Mouse (Mus musculus) heart, postnatal 0 days (tissue): ENCODE measurements at regions not wholly inside any gene's neighbourhood (a gene's known extent, or its start where the extent isn't known, plus 50 kb on each side); places are given as distances from the start of the nearest gene placed in this dataset.
A peak's percentile ranks its signal among the peaks of the same experiment; 100 is the strongest.

ENCODE experiments used
- ATAC-seq: fragments of 200-750 bp; cut with Nextera tagmentation; 2 replicates; pipeline ENCODE4 v1.8.0; 2017; ENCODE audit warnings: low read depth, moderate number of reproducible peaks, moderate library complexity; ENCODE audit not compliant: insufficient read depth
- DNase-seq: peaks from one replicate; pipeline ENCODE4 v3.0.0-alpha.2; 2016; ENCODE audit warnings: low spot score
- H3K27ac ChIP-seq: fragments of 300-500 bp; sonication (generic); 2 replicates; pipeline ENCODE4 v1.5.1; 2014; ENCODE audit warnings: low read depth, mild to moderate bottlenecking
- H3K27me3 ChIP-seq: fragments of 300-500 bp; sonication (generic); 2 replicates; pipeline ENCODE4 v1.6.1; 2014; ENCODE audit warnings: low read length, mixed read lengths; ENCODE audit not compliant: control insufficient read depth, insufficient read depth
- H3K36me3 ChIP-seq: fragments of 300-500 bp; sonication (generic); replicated peaks from 2 replicates; pipeline ENCODE4 v1.6.1; 2014; ENCODE audit warnings: low read length, mixed read lengths; ENCODE audit not compliant: control insufficient read depth, insufficient read depth
- H3K4me1 ChIP-seq: fragments of 300-500 bp; sonication (generic); 2 replicates; pipeline ENCODE4 v1.6.1; 2014; ENCODE audit warnings: antibody characterized with exemption; ENCODE audit not compliant: control insufficient read depth, insufficient read depth
- H3K4me2 ChIP-seq: fragments of 300-500 bp; sonication (generic); 2 replicates; pipeline ENCODE4 v1.6.1; 2014; ENCODE audit warnings: low read depth, mild to moderate bottlenecking, low read length, moderate library complexity
- H3K4me3 ChIP-seq: fragments of 300-500 bp; sonication (generic); 2 replicates; pipeline ENCODE4 v1.5.1; 2014; ENCODE audit warnings: low read depth, low read length
- H3K9ac ChIP-seq: fragments of 300-500 bp; sonication (generic); replicated peaks from 2 replicates; pipeline ENCODE4 v1.6.1; 2014; ENCODE audit warnings: low read depth, low read length, mixed read lengths
- H3K9me3 ChIP-seq: fragments of 300-500 bp; sonication (generic); replicated peaks from 2 replicates; pipeline ENCODE4 v1.6.1; 2016; ENCODE audit warnings: low read length; ENCODE audit not compliant: control insufficient read depth
- CTCF ChIP-seq: IDR thresholded peaks from 2 replicates; pipeline ENCODE4 v1.5.1; 2016; ENCODE audit warnings: antibody characterized with exemption, control low read depth, low read depth
- EP300 ChIP-seq: IDR thresholded peaks from 2 replicates; pipeline ENCODE4 v1.6.1; 2016; ENCODE audit warnings: antibody characterized with exemption, low read depth
- WGBS: fragments of 180-500 bp; shearing (Covaris S2); extraction: QIAGEN DNeasy Blood & Tissue Kit; methylation state at CpG from one replicate; pipeline ENCODE4 v1.1.7; 2014; 5-methylcytosine and 5-hydroxymethylcytosine counted together

- no peak overlapping the region for H3K9ac ChIP-seq
- TF ChIP-seq CTCF (no peak), EP300 (no peak)
- H3K27me3 ChIP-seq, result no peaks in the 10 kb centered on the region
- no peak for ATAC-seq
- no peak overlapping the region for H3K4me3 ChIP-seq
- no peaks in the 10 kb centered on the region for H3K36me3 ChIP-seq
- 58% methylated on average over 4 of the region's 4 CpGs for WGBS
- no peaks in the 10 kb centered on the region for H3K9me3 ChIP-seq
- H3K4me1 ChIP-seq, result no peaks in the 10 kb centered on the region
- H3K27ac ChIP-seq, result no peak overlapping the region
- H3K4me2 ChIP-seq, result no peak overlapping the region
- DNase-seq, result no peak
Observed at GRCm38 (mm10) chr12:26631111-26631794, 162.2 kb downstream of the Cmpk2 start.

DNA sequence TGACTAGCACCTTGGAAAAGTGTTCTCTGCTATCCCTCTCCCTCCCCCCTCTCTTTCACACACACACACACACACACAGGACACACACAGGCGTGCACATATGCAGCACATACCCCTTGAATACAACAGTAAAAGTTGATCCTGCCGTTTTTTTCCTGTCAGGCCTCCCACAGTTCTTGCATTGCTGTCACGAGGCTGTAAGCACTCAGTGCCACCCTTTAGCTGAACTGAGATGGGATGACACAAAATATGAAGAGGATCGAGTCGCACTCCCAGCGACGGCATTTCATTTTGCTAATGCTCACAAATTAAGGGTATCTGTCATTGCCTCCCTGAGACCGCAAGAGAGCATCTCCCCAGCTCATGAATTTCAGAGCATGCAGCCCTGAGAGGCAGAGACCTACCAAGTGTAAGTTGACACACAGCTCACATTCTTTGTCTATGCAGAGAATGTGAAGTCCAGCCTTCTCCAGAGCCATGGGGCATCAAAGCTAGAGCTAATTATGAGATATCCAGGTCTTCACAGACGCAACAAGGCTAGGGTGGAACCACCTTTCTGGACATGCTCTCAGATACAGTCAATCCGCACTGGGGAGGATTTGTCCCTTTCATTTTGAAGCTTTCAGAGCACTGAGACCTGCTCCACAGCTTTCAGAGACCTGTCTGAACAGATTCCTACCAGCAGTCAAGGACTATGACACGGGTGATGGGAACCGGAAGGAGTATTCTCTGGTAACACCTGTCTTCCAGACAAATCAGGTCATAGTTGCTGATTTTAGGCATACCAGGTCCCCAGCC lies 152.3 kb downstream of the Cmpk2 start:
- no peak for TF ChIP-seq CTCF
- no peak for TF ChIP-seq EP300
- Histone ChIP-seq H3K36me3 (no peaks in the 10 kb centered on the region), H3K9me3 (no peaks in the 10 kb centered on the region), H3K4me3 (no peak overlapping the region), H3K4me1 (no peaks in the 10 kb centered on the region), H3K27me3 (no peaks in the 10 kb centered on the region), H3K9ac (no peak overlapping the region), H3K4me2 (no peak overlapping the region), H3K27ac (no peak overlapping the region)
- 75% methylated on average over 12 of the region's 12 CpGs for WGBS
- ATAC-seq (no peak), DNase-seq (no peak)

GRCm38 (mm10) chr12:26620501-26621134 lies 151.6 kb downstream of the Cmpk2 start:
- Histone ChIP-seq H3K9ac (no peak overlapping the region), H3K27me3 (no peaks in the 10 kb centered on the region), H3K36me3 (no peaks in the 10 kb centered on the region), H3K9me3 (no peaks in the 10 kb centered on the region), H3K27ac (no peak overlapping the region), H3K4me3 (no peak overlapping the region), H3K4me1 (no peaks in the 10 kb centered on the region), H3K4me2 (no peak overlapping the region)
- ATAC-seq (no peak), DNase-seq (no peak)
- WGBS, result 77% methylated on average over 8 of the region's 8 CpGs
- TF ChIP-seq CTCF (no peak), EP300 (no peak)

GRCm38 (mm10) chr12:26617969-26618368 lies 149.0 kb downstream of the Cmpk2 start:
- TF ChIP-seq EP300 (no peak), CTCF (no peak)
- Histone ChIP-seq H3K36me3 (no peaks in the 10 kb centered on the region), H3K27ac (no peak overlapping the region), H3K4me3 (no peak overlapping the region), H3K9me3 (no peaks in the 10 kb centered on the region), H3K4me2 (no peak overlapping the region), H3K4me1 (no peaks in the 10 kb centered on the region), H3K9ac (no peak overlapping the region), H3K27me3 (no peaks in the 10 kb centered on the region)
- ATAC-seq, result no peak
- no peak for DNase-seq
- 84% methylated on average over 3 of the region's 3 CpGs for WGBS

DNA sequence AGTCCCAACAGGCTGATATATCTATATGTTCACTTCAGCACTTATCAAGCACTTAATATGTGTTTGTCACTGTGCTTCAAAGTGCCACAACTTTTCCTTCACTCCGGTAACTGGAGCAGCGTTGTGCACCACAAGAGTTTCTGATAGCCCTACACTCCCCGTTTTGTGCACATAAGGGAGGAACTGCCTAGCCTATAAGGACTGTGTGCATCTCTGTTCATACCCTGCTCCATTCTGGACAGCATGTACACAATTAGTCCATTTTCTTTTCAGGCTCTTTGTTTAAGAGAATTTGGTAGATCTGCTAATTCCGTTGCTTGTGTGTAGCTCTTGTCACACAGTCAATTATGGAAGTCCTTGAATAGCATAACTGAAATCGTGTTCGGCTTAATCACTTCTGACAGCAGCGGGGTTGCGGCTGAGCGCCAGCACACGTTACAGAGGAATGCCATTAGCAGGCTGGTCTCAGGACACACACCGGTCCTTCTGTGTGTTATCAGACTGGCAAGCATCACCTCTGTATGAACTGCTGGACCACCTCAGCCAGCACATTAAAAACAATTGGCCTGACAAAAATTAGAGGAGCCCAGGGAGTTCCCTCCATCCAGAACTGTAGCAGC lies 144.2 kb downstream of the Cmpk2 start:
- H3K4me2 ChIP-seq, result peak overlapping the region; percentile 11; the same call in 1 of the 2 replicates
- H3K27ac ChIP-seq, result no peak overlapping the region
- no peak for TF ChIP-seq CTCF
- TF ChIP-seq EP300, result no peak
- ATAC-seq (peak; percentile 47; the same call in 1 of the 2 replicates), DNase-seq (no peak)
- 38% methylated on average over 11 of the region's 11 CpGs for WGBS
- H3K4me1 ChIP-seq, result no peaks in the 10 kb centered on the region
- H3K9ac ChIP-seq, result no peak overlapping the region
- H3K9me3 ChIP-seq, result no peaks in the 10 kb centered on the region
- no peak overlapping the region for H3K4me3 ChIP-seq
- no peaks in the 10 kb centered on the region for H3K27me3 ChIP-seq
- H3K36me3 ChIP-seq, result no peaks in the 10 kb centered on the region
